Mouse (Mus musculus) limb, embryonic 15.5 days (tissue): Measurements from ENCODE around the gene Dlx6. TPM values are rescaled to one million over a fixed set of nuclear protein-coding genes. Genes with fewer than 3 reads are reported as not detected.

ENCODE experiments used
- ATAC-seq: fragments of 200-750 bp; cut with Nextera tagmentation; 2 replicates; pipeline ENCODE4 v1.8.0; 2017; ENCODE audit warnings: low read depth, moderate TSS enrichment; ENCODE audit not compliant: insufficient number of reproducible peaks, low FRiP score, low TSS enrichment
- H3K27ac ChIP-seq: fragments of 300-500 bp; sonication (generic); 2 replicates; pipeline ENCODE4 v1.5.1; 2015; ENCODE audit warnings: moderate library complexity, mild to moderate bottlenecking, inconsistent platforms
- H3K27me3 ChIP-seq: fragments of 300-500 bp; sonication (generic); 2 replicates; pipeline ENCODE4 v1.6.1; 2015; ENCODE audit warnings: inconsistent platforms
- H3K36me3 ChIP-seq: fragments of 300-500 bp; sonication (generic); 2 replicates; pipeline ENCODE4 v1.6.1; 2015; ENCODE audit warnings: inconsistent platforms
- H3K4me1 ChIP-seq: fragments of 300-500 bp; sonication (generic); 2 replicates; pipeline ENCODE4 v1.6.1; 2015; ENCODE audit warnings: inconsistent platforms
- H3K4me2 ChIP-seq: fragments of 300-500 bp; sonication (generic); 2 replicates; pipeline ENCODE4 v1.6.1; 2015; ENCODE audit warnings: mild to moderate bottlenecking, inconsistent platforms
- H3K4me3 ChIP-seq: fragments of 300-500 bp; sonication (generic); 2 replicates; pipeline ENCODE4 v1.5.1; 2015; ENCODE audit warnings: mild to moderate bottlenecking, inconsistent platforms
- H3K9ac ChIP-seq: fragments of 300-500 bp; sonication (generic); 2 replicates; pipeline ENCODE4 v1.6.1; 2015; ENCODE audit warnings: inconsistent platforms
- H3K9me3 ChIP-seq: fragments of 300-500 bp; sonication (generic); 2 replicates; pipeline ENCODE4 v1.6.1; 2016; ENCODE audit warnings: inconsistent platforms
- WGBS: fragments of 180-500 bp; shearing (Covaris S2); methylation state at CpG from one replicate; pipeline ENCODE4 v1.1.7; 2015; 5-methylcytosine and 5-hydroxymethylcytosine counted together
- polyA plus RNA-seq: library from polyadenylated mRNA; unstranded; fragments of >200 nt; fragmentation: Nextera tagmentation; extraction: Ambion mirVana; gene quantifications from 2 replicates; pipeline ENCODE4 v1.2.1, GENCODE M21; 2015

The Dlx6 gene
- polyA plus RNA-seq, 1 experiment from 2014 or later: 1.7 TPM

DNA sequence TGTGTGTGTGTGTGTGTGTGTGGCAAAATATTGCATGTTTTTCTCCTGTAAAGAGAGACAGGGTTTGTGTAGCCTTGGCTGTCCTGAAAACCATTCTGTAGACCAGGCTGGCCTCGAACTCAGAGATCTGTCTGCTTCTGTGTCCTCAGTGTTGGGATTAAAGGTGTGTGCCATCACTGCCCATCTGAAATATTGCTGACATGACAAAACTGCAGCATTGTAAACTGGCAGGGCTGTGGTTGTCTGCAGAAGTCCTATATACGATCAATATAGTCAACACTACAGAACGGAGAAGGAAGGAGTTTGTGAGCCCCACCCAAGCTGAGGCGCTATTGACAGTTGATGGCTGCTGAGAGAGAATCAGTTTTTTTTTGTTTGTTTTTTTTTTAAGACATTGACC lies 54.2 kb downstream of the Dlx6 start:
- Histone ChIP-seq H3K9me3 (no peaks in the 10 kb centered on the region), H3K27me3 (no peaks in the 10 kb centered on the region), H3K4me2 (no peak overlapping the region), H3K4me1 (no peaks in the 10 kb centered on the region), H3K9ac (no peak overlapping the region), H3K4me3 (no peak overlapping the region), H3K27ac (no peak overlapping the region), H3K36me3 (no peaks in the 10 kb centered on the region)
- ATAC-seq: no peak
- WGBS: 91% methylated on average over 4 of the region's 4 CpGs

Other genes starting within 250 kb of the Dlx6 start
- gene Dlx5, start 18.8 kb downstream of the Dlx6 start, polyA plus RNA-seq: 47.5 and 53.8 TPM in 2 replicates
- 4.7 and 6.0 TPM in 2 replicates for gene Sdhaf3, start 92.7 kb downstream of the Dlx6 start, polyA plus RNA-seq